Mouse (Mus musculus): ENCODE results near the gene Cers5. TPM values are rescaled to one million over a fixed set of nuclear protein-coding genes. Genes with fewer than 3 reads are reported as not detected.

The Cers5 gene
- polyA plus RNA-seq, 1 experiment from 2014 or later, result 59.2 TPM

- ATAC-seq (replicated peaks; ENCODE audit: low FRiP score) (no peak), DNase-seq (ENCODE audit: low spot score) (no peak)
- H3K27ac ChIP-seq (ENCODE audit: low read depth, low read length), result no peak overlapping the region
- peaks cover 12% of the 10 kb centered on the region; the same call in 1 of the 2 replicates for H3K36me3 ChIP-seq (ENCODE audit: control insufficient read depth, insufficient read depth, low read length)
- H3K27me3 ChIP-seq (ENCODE audit: control insufficient read depth, insufficient read depth, low read length), result no peaks in the 10 kb centered on the region
- H3K4me1 ChIP-seq (replicated peaks; ENCODE audit: control insufficient read depth, insufficient read depth, low read length), result 0 out of 2 replicates have a peak, but pooled peaks cover 2% of the 10 kb centered on the region
- WGBS, result 72% methylated on average over 13 of the region's 13 CpGs
- no peak overlapping the region for H3K4me3 ChIP-seq (ENCODE audit: low read depth, low read length)
- H3K9ac ChIP-seq (ENCODE audit: low read length), result no peak overlapping the region
- no peaks in the 10 kb centered on the region for H3K9me3 ChIP-seq (ENCODE audit: control insufficient read depth, low read length)
- H3K4me2 ChIP-seq (ENCODE audit: low read depth, low read length, severe bottlenecking), result no peak overlapping the region
Observed at GRCm38 (mm10) chr15:99712666-99713559, 59.8 kb downstream of the Cers5 start.

- no peak overlapping the region for H3K9ac ChIP-seq (ENCODE audit: low read length)
- 0 out of 2 replicates have a peak, but pooled peaks cover 2% of the 10 kb centered on the region for H3K4me1 ChIP-seq (replicated peaks; ENCODE audit: control insufficient read depth, insufficient read depth, low read length)
- H3K4me3 ChIP-seq (ENCODE audit: low read depth, low read length), result no peak overlapping the region
- WGBS, result 79% methylated on average over 3 of the region's 3 CpGs
- no peaks in the 10 kb centered on the region for H3K9me3 ChIP-seq (ENCODE audit: control insufficient read depth, low read length)
- H3K27ac ChIP-seq (ENCODE audit: low read depth, low read length), result no peak overlapping the region
- H3K4me2 ChIP-seq (ENCODE audit: low read depth, low read length, severe bottlenecking), result no peak overlapping the region
- H3K36me3 ChIP-seq (ENCODE audit: control insufficient read depth, insufficient read depth, low read length), result peaks cover 20% of the 10 kb centered on the region
- no peaks in the 10 kb centered on the region for H3K27me3 ChIP-seq (ENCODE audit: control insufficient read depth, insufficient read depth, low read length)
- DNase-seq (ENCODE audit: low spot score) (no peak), ATAC-seq (replicated peaks; ENCODE audit: low FRiP score) (no peak)
Observed at GRCm38 (mm10) chr15:99711491-99711890, 61.2 kb downstream of the Cers5 start.

- Histone ChIP-seq H3K4me1 (replicated peaks; ENCODE audit: control insufficient read depth, insufficient read depth, low read length) (no peaks in the 10 kb centered on the region), H3K4me2 (ENCODE audit: low read depth, low read length, severe bottlenecking) (no peak overlapping the region), H3K36me3 (ENCODE audit: control insufficient read depth, insufficient read depth, low read length) (peaks cover 20% of the 10 kb centered on the region), H3K4me3 (ENCODE audit: low read depth, low read length) (no peak overlapping the region), H3K27me3 (ENCODE audit: control insufficient read depth, insufficient read depth, low read length) (no peaks in the 10 kb centered on the region), H3K9me3 (ENCODE audit: control insufficient read depth, low read length) (no peaks in the 10 kb centered on the region), H3K9ac (ENCODE audit: low read length) (no peak overlapping the region), H3K27ac (ENCODE audit: low read depth, low read length) (no peak overlapping the region)
- 93% methylated on average over 10 of the region's 10 CpGs for WGBS
- DNase-seq (ENCODE audit: low spot score) (no peak), ATAC-seq (replicated peaks; ENCODE audit: low FRiP score) (no peak)
Observed at GRCm38 (mm10) chr15:99710221-99711190, 62.2 kb downstream of the Cers5 start.

DNA sequence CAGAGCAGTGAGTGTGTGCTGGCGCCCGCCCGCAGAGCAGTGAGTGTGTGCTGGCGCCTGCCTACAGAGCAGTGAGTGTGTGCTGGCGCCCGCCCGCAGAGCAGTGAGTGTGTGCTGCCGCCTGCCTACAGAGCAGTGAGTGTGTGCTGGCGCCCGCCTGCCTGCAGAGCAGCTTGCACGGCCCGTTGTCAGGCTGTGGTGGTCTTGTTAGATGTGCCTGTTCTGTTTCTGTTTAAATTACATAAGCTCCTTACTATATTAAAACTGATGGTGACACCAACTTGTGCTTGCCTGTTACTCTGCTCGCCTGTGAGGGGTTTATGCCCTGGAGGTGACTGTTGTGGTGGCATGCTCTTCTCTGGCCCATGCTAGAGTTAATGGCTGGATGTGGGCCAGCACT is 64.5 kb downstream of the Cers5 start:
- no peak overlapping the region for H3K4me3 ChIP-seq (ENCODE audit: low read depth, low read length)
- DNase-seq (ENCODE audit: low spot score) (no peak), ATAC-seq (replicated peaks; ENCODE audit: low FRiP score) (no peak)
- no peaks in the 10 kb centered on the region for H3K9me3 ChIP-seq (ENCODE audit: control insufficient read depth, low read length)
- H3K27me3 ChIP-seq (ENCODE audit: control insufficient read depth, insufficient read depth, low read length), result no peaks in the 10 kb centered on the region
- WGBS, result 97% methylated on average over 13 of the region's 13 CpGs
- no peak overlapping the region for H3K9ac ChIP-seq (ENCODE audit: low read length)
- H3K4me1 ChIP-seq (replicated peaks; ENCODE audit: control insufficient read depth, insufficient read depth, low read length), result peaks cover 16% of the 10 kb centered on the region
- H3K27ac ChIP-seq (ENCODE audit: low read depth, low read length), result no peak overlapping the region
- H3K36me3 ChIP-seq (ENCODE audit: control insufficient read depth, insufficient read depth, low read length), result peaks cover 20% of the 10 kb centered on the region
- no peak overlapping the region for H3K4me2 ChIP-seq (ENCODE audit: low read depth, low read length, severe bottlenecking)

- H3K27ac ChIP-seq (ENCODE audit: low read depth, low read length), result peak within 1 kb of the TSS; percentile 41; the same call in 1 of the 2 replicates
- no peak for ATAC-seq (replicated peaks; ENCODE audit: low FRiP score)
Observed at GRCm38 (mm10) chr15:99705440-99706048, 67.1 kb downstream of the Cers5 start, which contains the start of gene Gm17349. TSS of gene Gm17349 (minus strand) at chr15:99705490.

GRCm38 (mm10) chr15:99704881-99705280 is 67.8 kb downstream of the Cers5 start:
- DNase-seq (ENCODE audit: low spot score), result no peak
- H3K9me3 ChIP-seq (ENCODE audit: control insufficient read depth, low read length), result no peaks in the 10 kb centered on the region
- H3K4me2 ChIP-seq (ENCODE audit: low read depth, low read length, severe bottlenecking), result no peak overlapping the region
- no peak overlapping the region; the same call in 1 of the 2 replicates for H3K4me3 ChIP-seq (ENCODE audit: low read depth, low read length)
- peaks cover 18% of the 10 kb centered on the region for H3K4me1 ChIP-seq (replicated peaks; ENCODE audit: control insufficient read depth, insufficient read depth, low read length)
- H3K27ac ChIP-seq (ENCODE audit: low read depth, low read length), result no peak overlapping the region
- no peak for ATAC-seq (replicated peaks; ENCODE audit: low FRiP score)
- peak overlapping the region; percentile 4; the same call in 1 of the 2 replicates for H3K9ac ChIP-seq (ENCODE audit: low read length)
- no peaks in the 10 kb centered on the region for H3K27me3 ChIP-seq (ENCODE audit: control insufficient read depth, insufficient read depth, low read length)
- peaks cover 17% of the 10 kb centered on the region for H3K36me3 ChIP-seq (ENCODE audit: control insufficient read depth, insufficient read depth, low read length)
- 31% methylated on average over 7 of the region's 7 CpGs for WGBS

More at GRCm38 (mm10) chr15:99705440-99706048, 67.1 kb downstream of the Cers5 start, which contains the start of gene Gm17349:
- WGBS, result 67% methylated on average over 11 of the region's 11 CpGs
- Histone ChIP-seq H3K9me3 (ENCODE audit: control insufficient read depth, low read length) (no peaks in the 10 kb centered on the region), H3K9ac (ENCODE audit: low read length) (peak within 1 kb of the TSS; percentile 39), H3K4me1 (replicated peaks; ENCODE audit: control insufficient read depth, insufficient read depth, low read length) (peaks cover 18% of the 10 kb centered on the region), H3K4me2 (ENCODE audit: low read depth, low read length, severe bottlenecking) (peak within 1 kb of the TSS; percentile 70), H3K27me3 (ENCODE audit: control insufficient read depth, insufficient read depth, low read length) (no peaks in the 10 kb centered on the region), H3K4me3 (ENCODE audit: low read depth, low read length) (peak within 1 kb of the TSS; percentile 16; the same call in 1 of the 2 replicates), H3K36me3 (ENCODE audit: control insufficient read depth, insufficient read depth, low read length) (peaks cover 17% of the 10 kb centered on the region)
- DNase-seq (ENCODE audit: low spot score), result peak; percentile 82

DNA sequence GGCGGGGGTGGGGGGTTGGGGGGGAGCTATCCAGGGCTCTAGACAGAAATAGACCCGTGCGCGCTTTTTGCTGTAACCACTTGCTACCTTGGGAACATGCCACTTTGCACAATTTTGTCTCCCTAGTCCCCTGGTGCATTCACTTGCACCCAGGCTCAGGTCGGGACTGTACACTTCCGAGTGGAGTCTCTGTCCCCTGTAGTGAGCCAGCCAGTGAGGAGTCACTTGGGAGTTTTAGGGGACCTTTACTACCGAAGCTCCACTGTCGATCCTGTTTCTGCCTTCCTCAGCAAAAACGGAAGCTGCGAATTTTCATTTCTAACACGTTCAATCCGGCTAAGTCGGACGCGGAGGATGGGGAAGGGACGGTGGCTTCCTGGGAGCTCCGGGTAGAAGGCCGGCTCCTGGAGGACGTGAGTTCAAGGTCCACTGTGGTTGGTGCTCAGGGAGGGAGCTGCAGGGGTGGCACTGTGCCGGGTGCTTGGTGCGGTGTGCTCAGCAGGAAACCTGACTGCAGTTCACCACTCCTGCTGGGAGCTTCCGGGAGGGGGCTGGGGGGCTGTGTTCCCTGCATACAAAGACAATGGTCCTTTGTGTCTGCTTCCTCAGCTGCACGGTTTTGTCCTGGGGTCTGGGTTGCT is 68.5 kb downstream of the Cers5 start:
- Histone ChIP-seq H3K36me3 (ENCODE audit: control insufficient read depth, insufficient read depth, low read length) (peaks cover 16% of the 10 kb centered on the region), H3K27ac (ENCODE audit: low read depth, low read length) (peak overlapping the region; percentile 41; the same call in 1 of the 2 replicates), H3K4me2 (ENCODE audit: low read depth, low read length, severe bottlenecking) (peak overlapping the region; percentile 70), H3K9me3 (ENCODE audit: control insufficient read depth, low read length) (no peaks in the 10 kb centered on the region), H3K27me3 (ENCODE audit: control insufficient read depth, insufficient read depth, low read length) (no peaks in the 10 kb centered on the region), H3K9ac (ENCODE audit: low read length) (peak overlapping the region; percentile 39), H3K4me1 (replicated peaks; ENCODE audit: control insufficient read depth, insufficient read depth, low read length) (peaks cover 18% of the 10 kb centered on the region), H3K4me3 (ENCODE audit: low read depth, low read length) (peak overlapping the region; percentile 16; the same call in 1 of the 2 replicates)
- ATAC-seq (replicated peaks; ENCODE audit: low FRiP score), result no peak
- 29% methylated on average over 23 of the region's 23 CpGs for WGBS
- no peak for DNase-seq (ENCODE audit: low spot score)
